Mouse (Mus musculus) neural tube, postnatal 0 days (tissue): Measurements from ENCODE around the gene Hras. TPM values are rescaled to one million over a fixed set of nuclear protein-coding genes. Genes with fewer than 3 reads are reported as not detected.

Experiments used
- microRNA counts: library from miRNA; unstranded; fragments of <30 nt; microRNA quantifications from one replicate; lab custom pipeline; 2015
- microRNA-seq: library from miRNA; unstranded; fragments of <30 nt; microRNA quantifications from one replicate; pipeline ENCODE4, GENCODE M21; 2016
- polyA plus RNA-seq: library from polyadenylated mRNA; unstranded; fragments of >200 nt; fragmentation: Nextera tagmentation; extraction: Ambion mirVana; gene quantifications from 2 replicates; pipeline ENCODE4 v1.2.1, GENCODE M21; 2015

Gene Hras
- 234 and 238 TPM in 2 replicates for polyA plus RNA-seq

DNA sequence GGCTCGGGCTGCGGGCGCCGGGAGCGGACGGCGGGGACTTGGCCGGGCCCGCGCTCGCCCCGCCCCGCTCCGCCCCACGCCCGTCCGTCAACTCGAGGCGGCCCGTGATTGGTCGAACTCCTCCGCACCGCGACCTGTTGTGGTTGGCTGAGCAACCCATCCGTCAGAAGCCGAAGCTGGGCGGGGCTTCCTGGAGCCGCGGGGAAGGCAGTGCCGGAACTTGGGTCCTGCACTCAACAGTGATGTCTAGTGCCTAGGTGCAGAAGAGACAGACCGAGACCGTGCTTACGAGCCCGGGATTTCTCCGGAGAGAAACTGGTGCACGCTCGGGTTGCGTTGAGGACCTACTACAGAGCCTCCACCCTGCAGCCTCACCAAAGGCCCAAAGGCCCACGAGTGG lies at the start of gene Hras, which contains the start of gene Lrrc56:
Gene Hras (minus strand): TSS at position 58 of the 400 bp plus-strand sequence.
Gene Lrrc56 (plus strand): TSS at position 210 of the 400 bp plus-strand sequence.

DNA sequence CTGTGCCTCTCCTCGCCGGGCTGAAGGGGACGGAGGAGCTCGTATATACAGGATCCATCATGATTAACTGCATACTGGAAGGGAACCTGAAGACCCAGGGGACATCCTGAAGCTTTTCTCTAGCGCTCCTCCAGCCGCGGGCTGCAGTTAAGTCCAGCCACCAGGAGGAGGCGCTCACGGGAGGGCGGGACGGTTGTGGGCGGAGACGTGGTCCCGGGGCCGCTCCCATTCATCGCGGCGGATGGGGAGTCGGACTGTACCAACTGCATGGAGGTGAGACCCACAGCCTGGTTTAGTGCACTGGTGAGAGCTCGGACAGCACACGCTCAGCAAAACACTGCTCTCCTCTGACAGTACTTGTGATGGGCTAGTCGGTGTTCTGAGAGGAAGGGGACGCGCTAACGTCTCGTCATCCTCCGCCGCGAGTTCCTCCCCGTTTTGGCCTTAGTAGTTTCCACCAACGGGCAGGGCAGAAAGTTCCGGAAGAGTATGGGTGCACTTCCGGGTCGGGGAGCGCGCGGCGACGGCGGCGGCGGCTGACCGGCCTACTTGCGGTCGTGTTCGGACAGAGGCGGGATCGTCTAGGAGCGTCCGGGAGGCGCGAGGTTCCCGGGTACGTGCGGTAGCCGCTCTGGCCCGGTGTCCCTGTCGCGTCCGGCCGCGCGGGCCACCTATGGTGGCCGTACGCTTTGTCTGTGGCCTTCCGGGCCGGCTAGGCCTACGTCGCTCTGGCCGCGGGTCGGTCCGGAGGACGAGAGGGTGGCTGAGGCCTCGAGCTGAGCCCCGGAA lies 34.7 kb upstream of the Hras start, which contains the start of gene Phrf1:
Gene Phrf1 (plus strand): TSS at position 506 of the 789 bp plus-strand sequence.

DNA sequence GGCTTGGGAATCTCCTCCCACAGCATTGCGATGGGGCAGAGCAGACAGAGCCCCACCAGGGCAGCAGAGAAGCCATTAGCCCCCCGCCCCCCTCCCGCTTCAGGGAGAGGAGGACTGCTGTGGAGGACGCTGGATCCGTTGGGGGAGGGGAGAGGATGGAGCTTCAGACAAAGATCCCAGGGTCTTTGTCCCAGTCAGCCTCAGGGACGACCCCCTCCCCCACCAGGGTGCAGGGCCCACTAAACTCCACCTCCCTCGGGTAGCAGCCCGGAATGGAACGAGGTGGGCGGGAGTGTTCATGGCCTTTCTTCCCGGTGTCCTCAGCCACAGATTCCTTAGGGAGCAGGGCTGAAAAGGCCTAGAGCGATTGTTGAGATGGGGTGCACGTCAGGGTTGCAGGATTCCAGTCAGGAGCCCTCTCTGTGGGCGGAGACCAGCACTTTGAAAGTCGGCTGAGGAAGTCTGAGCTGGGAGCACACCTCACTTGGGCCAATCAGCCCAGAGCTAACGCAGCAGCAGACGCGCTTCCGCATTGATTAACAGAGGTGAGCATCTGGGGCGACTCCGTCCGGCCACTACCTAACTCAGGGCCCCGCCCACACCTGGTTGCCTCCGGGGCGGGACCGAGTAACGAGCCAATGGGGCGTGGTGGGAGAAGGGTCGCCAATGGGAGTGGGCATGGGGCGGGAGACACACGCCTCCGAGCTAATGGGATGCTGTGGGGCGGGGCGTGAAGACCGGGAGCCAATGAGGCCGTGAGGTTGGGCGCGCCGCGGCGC lies 21.5 kb upstream of the Hras start, which contains the start of gene Rassf7:
Gene Rassf7 (plus strand): TSS at position 760 of the 779 bp plus-strand sequence.

DNA sequence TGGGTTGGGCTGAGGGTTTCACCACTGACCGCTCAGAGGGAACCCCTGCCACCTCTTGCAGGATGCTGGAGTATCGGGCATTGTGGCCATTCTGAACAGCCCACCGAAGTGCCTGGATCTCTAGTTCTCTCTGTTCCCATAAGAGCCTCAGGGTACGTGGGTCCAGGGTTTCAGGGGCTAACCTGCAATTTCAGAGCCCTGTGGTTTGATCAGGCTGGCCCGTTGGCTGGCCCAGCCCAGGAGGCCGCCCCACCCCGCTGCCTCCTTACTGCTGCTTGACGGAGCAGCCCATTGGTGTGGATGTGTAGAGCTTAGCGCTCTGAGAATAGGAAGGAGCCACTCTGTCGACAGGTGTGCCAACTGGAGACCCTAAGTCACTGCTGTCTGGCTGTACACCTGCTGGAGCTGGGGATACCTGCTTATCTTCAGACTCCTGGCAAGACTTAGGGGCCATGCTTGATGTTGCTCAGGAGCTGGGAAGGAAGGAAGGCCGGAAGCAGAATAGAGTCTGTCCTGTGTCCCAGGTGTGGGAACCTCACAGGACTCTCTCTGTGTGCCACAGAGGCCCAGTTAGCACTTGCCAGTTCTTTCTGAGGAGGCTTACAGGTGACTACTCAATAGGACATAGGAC lies 19.9 kb upstream of the Hras start, which contains the start of gene Lmntd2:
Gene Lmntd2 (minus strand): TSS at position 476 of the 631 bp plus-strand sequence.

DNA sequence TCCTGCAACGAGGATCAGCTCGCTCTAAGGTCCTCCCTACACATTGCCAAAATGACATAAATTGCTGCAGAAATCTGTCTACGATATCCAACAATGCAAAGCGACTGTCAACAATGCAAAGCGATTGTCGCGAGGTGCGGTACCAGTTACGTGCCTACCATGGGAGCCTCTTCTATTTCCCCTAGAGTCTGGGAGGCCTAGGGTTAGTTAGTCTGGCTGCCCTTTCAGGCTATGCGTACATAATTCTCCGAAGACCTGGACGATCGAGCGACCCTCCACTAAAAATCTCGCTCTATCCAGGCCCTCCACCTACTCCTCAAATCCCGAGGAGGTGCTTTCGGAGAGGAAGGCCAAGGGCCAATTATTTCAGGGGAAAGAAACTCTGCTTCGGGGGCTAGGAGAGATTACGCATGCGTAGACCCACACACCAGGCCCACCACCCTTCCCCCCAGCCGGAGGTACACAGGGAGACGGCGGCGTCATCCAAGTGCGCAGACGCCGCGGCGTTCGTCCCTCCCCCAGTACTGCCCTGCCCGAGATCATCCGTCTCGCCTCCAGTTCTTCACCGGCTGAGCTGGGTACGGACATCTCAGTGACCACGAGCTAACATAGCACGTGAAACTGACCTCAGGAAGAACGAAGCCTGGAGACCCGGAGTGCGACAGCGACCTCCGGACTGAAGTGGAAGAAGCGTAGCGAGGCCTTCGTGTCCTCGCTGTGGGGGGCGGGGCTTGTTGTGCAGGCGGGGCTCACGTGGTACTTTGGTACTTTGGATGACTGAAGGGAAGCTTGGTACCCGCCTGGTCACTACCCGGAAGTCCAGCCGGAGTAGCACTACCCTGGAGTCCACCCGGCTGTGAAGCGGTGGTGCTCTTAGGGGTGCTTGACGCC lies 21.4 kb downstream of the Hras start, which contains the start of gene Rnh1:
Gene Rnh1 (minus strand): TSS at position 742 of the 891 bp plus-strand sequence.

MicroRNAs within 50 kb of the gene (microRNA counts, 519-probe panel; counts per million panel counts)
- 4,062 counts per million, percentile 34 among the panel's probes with 10 or more counts for microRNA mmu-miR-210 (lab: Ali Mortazavi, UCI)

Small RNA genes lying within 50 kb of the gene (microRNA-seq; reads per million reads assigned to microRNA genes)
- 308 reads per million, percentile 62 among the genes with 10 or more reads in this experiment for gene Mir210

Other genes with a start within 250 kb of the Hras start
- gene Ifitm5, start 243.7 kb downstream of the Hras start, polyA plus RNA-seq, result 1.3 and 2.4 TPM in 2 replicates
- not detected in 2 replicates for gene Gm45717, start 238.1 kb downstream of the Hras start, polyA plus RNA-seq
- 257 and 296 TPM in 2 replicates for gene Ifitm2, start 238.0 kb downstream of the Hras start, polyA plus RNA-seq
- 43.2 and 67.3 TPM in 2 replicates for gene Ifitm1, start 226.8 kb downstream of the Hras start, polyA plus RNA-seq
- 166 and 167 TPM in 2 replicates for gene Ifitm3, start 183.2 kb downstream of the Hras start, polyA plus RNA-seq
- 4.0 and 4.5 TPM in 2 replicates for gene Ifitm6, start 176.1 kb downstream of the Hras start, polyA plus RNA-seq
- not detected in 2 replicates for gene Gm17387, start 164.9 kb downstream of the Hras start, polyA plus RNA-seq
- 38.2 and 39.6 TPM in 2 replicates for gene B4galnt4, start 132.9 kb downstream of the Hras start, polyA plus RNA-seq
- 0.28 TPM in 1 of 2 replicates, not detected in the other for gene Pkp3, start 115.8 kb downstream of the Hras start, polyA plus RNA-seq
- gene Sigirr, start 93.4 kb downstream of the Hras start, polyA plus RNA-seq, result 2.2 and 3.4 TPM in 2 replicates
- gene Ano9, start 76.2 kb downstream of the Hras start, polyA plus RNA-seq, result 0.22 and 0.51 TPM in 2 replicates
- gene Ptdss2, start 71.6 kb downstream of the Hras start, polyA plus RNA-seq, result 79.0 and 88.5 TPM in 2 replicates
- 56.1 and 58.4 TPM in 2 replicates for gene Rnh1, start 21.1 kb downstream of the Hras start, polyA plus RNA-seq
- gene Lrrc56, start 152 bp upstream of the Hras start, polyA plus RNA-seq, result 4.5 and 5.7 TPM in 2 replicates
- gene Lmntd2, start 20.1 kb upstream of the Hras start, polyA plus RNA-seq, result 0.18 and 0.44 TPM in 2 replicates
- gene Rassf7, start 21.9 kb upstream of the Hras start, polyA plus RNA-seq, result 18.2 and 21.4 TPM in 2 replicates
- 32.1 and 33.6 TPM in 2 replicates for gene Phrf1, start 34.8 kb upstream of the Hras start, polyA plus RNA-seq
- 4.4 and 5.6 TPM in 2 replicates for gene Irf7, start 72.5 kb upstream of the Hras start, polyA plus RNA-seq
- 0.20 TPM in 1 of 2 replicates, not detected in the other for gene Cdhr5, start 82.8 kb upstream of the Hras start, polyA plus RNA-seq
- 6.4 and 7.7 TPM in 2 replicates for gene Sct, start 85.1 kb upstream of the Hras start, polyA plus RNA-seq
- gene Drd4, start 98.0 kb upstream of the Hras start, polyA plus RNA-seq, result 0.62 and 1.3 TPM in 2 replicates
- 212 and 254 TPM in 2 replicates for gene Deaf1, start 133.7 kb upstream of the Hras start, polyA plus RNA-seq
- 41.4 and 42.7 TPM in 2 replicates for gene Tmem80, start 133.7 kb upstream of the Hras start, polyA plus RNA-seq
- 0.45 and 0.84 TPM in 2 replicates for gene Eps8l2, start 144.9 kb upstream of the Hras start, polyA plus RNA-seq
- 246 and 267 TPM in 2 replicates for gene Taldo1, start 198.2 kb upstream of the Hras start, polyA plus RNA-seq
- 44.0 and 44.6 TPM in 2 replicates for gene Gatd1, start 220.1 kb upstream of the Hras start, polyA plus RNA-seq
- gene Cend1, start 235.5 kb upstream of the Hras start, polyA plus RNA-seq, result 255 and 295 TPM in 2 replicates
- gene Slc25a22, start 243.9 kb upstream of the Hras start, polyA plus RNA-seq, result 69.2 and 77.6 TPM in 2 replicates